Mouse (Mus musculus) lung, embryonic 16.5 days (tissue): ENCODE data around the gene Map7d1. TPM values are rescaled to one million over a fixed set of nuclear protein-coding genes. Genes with fewer than 3 reads are reported as not detected.

Source experiments
- ATAC-seq: fragments of 200-750 bp; cut with Nextera tagmentation; 2 replicates; pipeline ENCODE4 v1.8.0; 2017; ENCODE audit warnings: low read depth, mild to moderate bottlenecking, moderate library complexity
- H3K27ac ChIP-seq: fragments of 300-500 bp; sonication (generic); 2 replicates; pipeline ENCODE4 v1.5.1; 2014; ENCODE audit warnings: mild to moderate bottlenecking, control low read depth, low read length
- H3K27me3 ChIP-seq: fragments of 300-500 bp; sonication (generic); 2 replicates; pipeline ENCODE4 v1.6.1; 2014; ENCODE audit warnings: low read depth, low read length, mixed read lengths; ENCODE audit not compliant: control insufficient read depth, insufficient read depth
- H3K36me3 ChIP-seq: fragments of 300-500 bp; sonication (generic); 2 replicates; pipeline ENCODE4 v1.6.1; 2014; ENCODE audit warnings: low read length; ENCODE audit not compliant: control insufficient read depth, insufficient read depth
- H3K4me1 ChIP-seq: fragments of 300-500 bp; sonication (generic); replicated peaks from 2 replicates; pipeline ENCODE4 v1.6.1; 2014; ENCODE audit warnings: low read length, mixed read lengths; ENCODE audit not compliant: control insufficient read depth, insufficient read depth
- H3K4me2 ChIP-seq: fragments of 300-500 bp; sonication (generic); 2 replicates; pipeline ENCODE4 v1.6.1; 2014; ENCODE audit warnings: low read depth, low read length, control low read depth
- H3K4me3 ChIP-seq: fragments of 300-500 bp; sonication (generic); 2 replicates; pipeline ENCODE4 v1.5.1; 2014; ENCODE audit warnings: mild to moderate bottlenecking, low read length, control low read depth
- H3K9ac ChIP-seq: fragments of 300-500 bp; sonication (generic); 2 replicates; pipeline ENCODE4 v1.6.1; 2014; ENCODE audit warnings: low read length, control low read depth
- H3K9me3 ChIP-seq: fragments of 300-500 bp; sonication (generic); 2 replicates; pipeline ENCODE4 v1.6.1; 2016; ENCODE audit warnings: low read length; ENCODE audit not compliant: control insufficient read depth
- WGBS: fragments of 180-500 bp; shearing (Covaris S2); extraction: QIAGEN DNeasy Blood & Tissue Kit; methylation state at CpG from one replicate; pipeline ENCODE4 v1.1.7; 2014; 5-methylcytosine and 5-hydroxymethylcytosine counted together
- polyA plus RNA-seq: library from polyadenylated mRNA; unstranded; fragments of >200 nt; fragmentation: Nextera tagmentation; extraction: Ambion mirVana; gene quantifications from 2 replicates; pipeline ENCODE4 v1.2.1, GENCODE M21; 2015

Gene Map7d1
- polyA plus RNA-seq, 1 experiment from 2014 or later: 26.9 TPM

GRCm38 (mm10) chr4:126183034-126183433 lies 73.1 kb downstream of the Map7d1 start:
- no peak for ATAC-seq
- Histone ChIP-seq H3K4me3 (no peak overlapping the region), H3K9ac (no peak overlapping the region), H3K9me3 (no peaks in the 10 kb centered on the region), H3K27ac (no peak overlapping the region), H3K4me1 (peaks cover 3% of the 10 kb centered on the region; the same call in 1 of the 2 replicates), H3K27me3 (no peaks in the 10 kb centered on the region), H3K4me2 (no peak overlapping the region), H3K36me3 (peaks cover 24% of the 10 kb centered on the region)
- 76% methylated on average over 5 of the region's 5 CpGs for WGBS

Other genes starting within 250 kb of the Map7d1 start
- gene Csf3r, start 231.8 kb downstream of the Map7d1 start, polyA plus RNA-seq: 1.4 TPM in 2 replicates
- gene Mrps15, start 209.4 kb downstream of the Map7d1 start, polyA plus RNA-seq: 116 and 135 TPM in 2 replicates
- 21.8 and 23.7 TPM in 2 replicates for gene Oscp1, start 197.8 kb downstream of the Map7d1 start, polyA plus RNA-seq
- 57.2 and 57.7 TPM in 2 replicates for gene Lsm10, start 159.7 kb downstream of the Map7d1 start, polyA plus RNA-seq
- gene Stk40, start 152.4 kb downstream of the Map7d1 start, polyA plus RNA-seq: 37.7 and 40.3 TPM in 2 replicates
- gene Eva1b, start 108.6 kb downstream of the Map7d1 start, polyA plus RNA-seq: 98.0 and 108 TPM in 2 replicates
- gene Sh3d21, start 92.9 kb downstream of the Map7d1 start, polyA plus RNA-seq: 9.2 and 12.3 TPM in 2 replicates
- gene Thrap3, start 53.6 kb downstream of the Map7d1 start, polyA plus RNA-seq: 197 and 213 TPM in 2 replicates
- 101 and 107 TPM in 2 replicates for gene Trappc3, start 6.0 kb upstream of the Map7d1 start, polyA plus RNA-seq
- 3.6 and 4.6 TPM in 2 replicates for gene Col8a2, start 30.4 kb upstream of the Map7d1 start, polyA plus RNA-seq
- 61.0 and 65.3 TPM in 2 replicates for gene Adprhl2, start 65.4 kb upstream of the Map7d1 start, polyA plus RNA-seq
- gene Tekt2, start 69.3 kb upstream of the Map7d1 start, polyA plus RNA-seq: 13.2 and 14.9 TPM in 2 replicates
- 17.9 and 19.7 TPM in 2 replicates for gene Ago3, start 173.2 kb upstream of the Map7d1 start, polyA plus RNA-seq
- 6.3 and 6.4 TPM in 2 replicates for gene Ago1, start 212.2 kb upstream of the Map7d1 start, polyA plus RNA-seq